Mouse (Mus musculus): ENCODE results near the gene Plcl1.

DNA sequence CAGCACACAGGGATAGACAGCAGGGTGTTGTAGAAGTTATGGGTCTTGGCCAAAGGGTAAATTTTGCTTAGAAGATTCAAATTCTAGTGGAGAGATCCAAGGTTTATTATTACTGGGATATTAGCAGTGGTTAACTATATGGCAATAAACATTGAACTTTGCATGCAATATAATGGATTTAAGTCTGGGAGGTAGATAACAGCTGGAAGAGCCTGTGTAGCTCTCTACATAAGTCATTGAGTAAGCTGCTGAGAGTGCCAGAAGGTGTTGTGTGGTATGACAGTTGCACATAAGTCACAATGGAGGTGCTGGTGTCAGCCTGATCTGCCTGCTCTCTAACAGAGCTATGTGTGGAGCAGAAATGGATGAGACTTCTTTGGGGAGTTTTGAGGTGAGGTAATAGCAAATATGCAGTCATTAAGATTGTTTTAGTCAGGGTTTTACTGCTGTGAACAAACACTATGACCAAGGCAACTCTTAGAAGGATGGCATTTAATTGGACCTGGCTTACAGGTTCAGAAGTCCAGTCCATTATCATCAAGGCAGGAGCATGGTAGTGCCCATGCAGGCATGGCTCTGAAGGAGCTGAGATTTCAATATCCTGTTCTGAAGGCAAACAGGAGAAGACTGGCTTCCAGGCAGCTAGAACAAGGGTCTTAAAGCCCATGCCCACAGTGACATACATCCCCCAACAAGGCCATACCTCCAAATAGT, 364.5 kb downstream of the Plcl1 start:
- TF ChIP-seq GATA2 (IDR thresholded peaks at IDR 0.05; ENCODE audit: borderline replicate concordance, low read depth, low read length), result no peak
- no peak for TF ChIP-seq CTCF (IDR thresholded peaks at IDR 0.05; ENCODE audit: low read depth, low read length)
- TF ChIP-seq POLR2AphosphoS5 (IDR thresholded peaks at IDR 0.05; ENCODE audit: insufficient replicate concordance, low read depth, low read length), result no peak
- TF ChIP-seq GATA1 (IDR thresholded peaks at IDR 0.05; ENCODE audit: borderline replicate concordance, low read length), result no peak
- no peak for TF ChIP-seq TAL1 (conservative IDR thresholded peaks at IDR 0.05; ENCODE audit: low read depth, low read length)
